Comparison of ENCODE assay signal across 21 mouse cellular contexts in the genomic region with DNA sequence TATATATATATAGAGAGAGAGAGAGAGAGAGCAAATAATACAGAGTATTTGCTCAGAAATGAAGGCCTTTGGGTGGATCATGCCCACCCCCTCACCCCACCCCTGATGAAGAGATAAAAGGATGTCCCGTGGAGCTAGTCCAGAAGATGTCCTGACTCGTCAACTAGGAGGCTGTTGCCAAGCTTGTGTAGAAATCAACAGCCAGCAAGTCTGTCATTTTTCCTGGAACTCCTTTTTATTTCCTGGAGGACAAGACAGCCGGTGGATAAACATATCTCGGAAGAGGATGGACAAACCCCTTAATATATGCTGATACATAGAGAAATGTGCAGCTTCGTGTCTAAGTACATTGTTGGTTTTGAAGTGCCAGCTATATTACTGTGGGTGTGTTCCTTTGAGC. TPM values are rescaled to one million over a fixed set of nuclear protein-coding genes. Genes with fewer than 3 reads are reported as not detected.
A peak's percentile ranks its signal among the peaks of the same experiment; 100 is the strongest.
DNase-seq lines count a peak whose midpoint lies in the region; ATAC-seq and TF ChIP-seq lines count a peak whose summit lies in the region.
"Had no signal": no experiment of that assay in that cellular context is flagged by ENCODE, and none has a peak within 500 bp of the region (broad histone marks: within the 10 kb centered on the region; RNA-seq: fewer than 3 reads in every experiment).

No protein-coding gene starts in this region.

- H3K36me3 ChIP-seq in kidney, postnatal 0 days (ENCODE audit: insufficient read depth, low read length) = no peaks in the 10 kb centered on the region
- no peaks in the 10 kb centered on the region for H3K36me3 ChIP-seq in liver, postnatal 0 days (replicated peaks; ENCODE audit: insufficient read depth, low read length)
- 0 out of 2 replicates have a peak, but pooled peaks cover 2% of the 10 kb centered on the region for H3K36me3 ChIP-seq in lung, postnatal 0 days (ENCODE audit: insufficient read depth, low read length)

- no peak overlapping the region for H3K9ac ChIP-seq in kidney, postnatal 0 days (ENCODE audit: low read depth, low read length)
- no peak overlapping the region for H3K9ac ChIP-seq in liver, postnatal 0 days (replicated peaks)
- no peak overlapping the region for H3K9ac ChIP-seq in lung, postnatal 0 days (replicated peaks; ENCODE audit: low read depth)

- no peak overlapping the region for H3K4me3 ChIP-seq in kidney, postnatal 0 days (replicated peaks; ENCODE audit: low read depth, low read length)
- H3K4me3 ChIP-seq in liver, postnatal 0 days (ENCODE audit: low read depth, low read length) = no peak overlapping the region
- no peak overlapping the region for H3K4me3 ChIP-seq in lung, postnatal 0 days (ENCODE audit: low read depth, low read length)
- no peak overlapping the region for H3K4me3 ChIP-seq in lung, adult 2 months (replicated peaks; ENCODE audit: extremely low read depth, low read depth, low read length)

- H3K27me3 ChIP-seq in kidney, postnatal 0 days (ENCODE audit: insufficient read depth, low read length) = no peaks in the 10 kb centered on the region
- no peaks in the 10 kb centered on the region for H3K27me3 ChIP-seq in liver, postnatal 0 days (ENCODE audit: insufficient read depth, low read length)
- no peaks in the 10 kb centered on the region for H3K27me3 ChIP-seq in lung, postnatal 0 days (replicated peaks; ENCODE audit: insufficient read depth, low read length)
- H3K27me3 ChIP-seq: CH12.LX, Patski had no signal

- no peak for TF ChIP-seq CTCF in kidney, postnatal 0 days (IDR thresholded peaks at IDR 0.05; ENCODE audit: low read depth)
- no peak for TF ChIP-seq CTCF in liver, postnatal 0 days (IDR thresholded peaks at IDR 0.05; ENCODE audit: low read depth)
- no peak for TF ChIP-seq CTCF in lung, postnatal 0 days (IDR thresholded peaks at IDR 0.05)
- no peak for TF ChIP-seq CTCF in lung, adult 2 months (IDR thresholded peaks at IDR 0.05; ENCODE audit: insufficient read depth, low read length)

- peak; percentile 44 for DNase-seq in kidney, postnatal 0 days (ENCODE audit: low spot score)
- DNase-seq in kidney, adult 8-10 months = no peak
- no peak for DNase-seq in liver, postnatal 0 days
- no peak for DNase-seq in liver
- DNase-seq in lung, postnatal 0 days (ENCODE audit: low spot score) = peak; percentile 77
- no peak for DNase-seq in lung, adult 2 months
- DNase-seq: adrenal gland, adult 2 months; adrenal gland, adult 8-10 months; adrenal gland, postnatal 10 days; adrenal gland, postnatal 14 days; adrenal gland, postnatal 25 days; adrenal gland, postnatal 36 days; B cell, adult 2 months; cerebellum, adult 11 months; cerebellum, adult 11-12 months; cerebellum, adult 18-20 months had no signal

- 0 out of 2 replicates have a peak, but pooled peaks have one; percentile 14 for TF ChIP-seq EP300 in liver, postnatal 0 days (IDR thresholded peaks at IDR 0.05; ENCODE audit: low read depth)
- TF ChIP-seq EP300 in lung, postnatal 0 days (IDR thresholded peaks at IDR 0.05) = peak; percentile 68

- TF ChIP-seq POLR2A in lung, adult 2 months (IDR thresholded peaks at IDR 0.05; ENCODE audit: borderline replicate concordance, extremely low read depth, low read depth, low read length) = no peak

- H3K9me3 ChIP-seq in kidney, postnatal 0 days (replicated peaks; ENCODE audit: low read length) = no peaks in the 10 kb centered on the region
- H3K9me3 ChIP-seq in liver, postnatal 0 days (ENCODE audit: low read length) = no peaks in the 10 kb centered on the region
- peaks cover under 1% of the 10 kb centered on the region; the same call in 1 of the 2 replicates for H3K9me3 ChIP-seq in lung, postnatal 0 days (ENCODE audit: low read length)
- H3K9me3 ChIP-seq: G1E had no signal

- no peak for ATAC-seq in kidney, postnatal 0 days (replicated peaks; ENCODE audit: low FRiP score, low read depth)
- ATAC-seq in liver, postnatal 0 days = no peak
- ATAC-seq in lung, postnatal 0 days = peak; percentile 63
- ATAC-seq: activated CD4-positive, CD25-positive, alpha-beta regulatory T cell, adult 4 months; CD4-positive, CD25-positive, alpha-beta regulatory T cell, adult 4 months; Patski had no signal

- 74% methylated on average over 5 of the region's 5 CpGs for WGBS in kidney, postnatal 0 days
- 50% methylated on average over 5 of the region's 5 CpGs for WGBS in liver, postnatal 0 days (ENCODE audit: insufficient replicate concordance)
- 47% methylated on average over 5 of the region's 5 CpGs for WGBS in lung, postnatal 0 days
- 36% methylated on average over 5 of the region's 5 CpGs for WGBS in lung, adult 2 months

- no peak overlapping the region for H3K27ac ChIP-seq in kidney, postnatal 0 days
- H3K27ac ChIP-seq in liver, postnatal 0 days (ENCODE audit: low read depth) = no peak overlapping the region
- no peak overlapping the region for H3K27ac ChIP-seq in lung, postnatal 0 days (ENCODE audit: low read length)

- H3K4me2 ChIP-seq in kidney, postnatal 0 days (ENCODE audit: low read length) = no peak overlapping the region
- no peak overlapping the region for H3K4me2 ChIP-seq in liver, postnatal 0 days (ENCODE audit: low read depth, low read length)
- no peak overlapping the region for H3K4me2 ChIP-seq in lung, postnatal 0 days (replicated peaks; ENCODE audit: low read depth, low read length)

- H3K4me1 ChIP-seq in kidney, postnatal 0 days (replicated peaks; ENCODE audit: insufficient read depth, low read length) = no peaks in the 10 kb centered on the region
- no peaks in the 10 kb centered on the region for H3K4me1 ChIP-seq in liver, postnatal 0 days (ENCODE audit: insufficient read depth)
- H3K4me1 ChIP-seq in lung, postnatal 0 days (ENCODE audit: insufficient read depth, low read depth, low read length) = 0 out of 2 replicates have a peak, but pooled peaks cover 5% of the 10 kb centered on the region
- H3K4me1 ChIP-seq in lung, adult 2 months (ENCODE audit: control insufficient read depth, insufficient read depth, low read length) = no peaks in the 10 kb centered on the region; the same call in 1 of the 2 replicates

RNA-seq across cellular contexts. Expression of gene Il6st, which starts 49.0 kb away (rescaled TPM):
- polyA plus RNA-seq in kidney, postnatal 0 days (2015; fragmentation: Nextera tagmentation; extraction: Ambion mirVana) = 24.0 and 26.0 TPM in 2 replicates
- polyA plus RNA-seq in liver, postnatal 0 days (2015; fragmentation: Nextera tagmentation; extraction: Ambion mirVana) = 7.9 and 11.7 TPM in 2 replicates
- 30.4 and 33.7 TPM in 2 replicates for polyA plus RNA-seq in lung, postnatal 0 days (2015; fragmentation: Nextera tagmentation; extraction: Ambion mirVana)
- 45.4 and 60.5 TPM in 2 replicates for polyA plus RNA-seq in lung, adult 2 months (2012; rRNA removed)

Comparison
In these comparisons a context has a peak if more than half of its experiments do, and no peak if none do; other contexts are left out.
1. DNase-seq: peak in kidney, postnatal 0 days (single experiment) and lung, postnatal 0 days (single experiment); none in kidney, adult 8-10 months (0 of 2), liver, postnatal 0 days (single experiment), liver (single experiment) and lung, adult 2 months (single experiment).